Mouse (Mus musculus): ENCODE results near the gene Sdhb.

Sdhb gene

DNA sequence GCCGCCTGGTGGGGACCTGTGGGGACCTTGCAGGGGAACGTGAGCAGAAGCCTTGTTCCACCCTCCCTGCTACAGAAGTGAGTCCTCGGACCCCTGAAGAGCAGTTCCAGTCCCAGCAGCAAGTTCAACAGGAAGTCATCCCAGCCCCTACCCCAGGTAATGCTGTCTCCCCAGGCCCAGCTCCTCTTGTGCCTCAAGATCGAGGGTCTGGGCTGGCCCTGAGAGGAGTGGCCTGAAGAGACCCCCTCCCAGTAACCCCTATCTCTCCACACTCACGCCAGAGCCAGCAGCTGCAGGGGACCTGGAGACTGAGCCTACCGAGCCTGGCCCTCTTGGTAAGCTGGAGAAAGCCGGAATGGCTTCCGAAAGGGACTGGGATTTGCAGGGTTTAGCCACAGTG, 53.1 kb downstream of the Sdhb start:
- no peak for DNase-seq (ENCODE audit: low read depth, low spot score)

DNA sequence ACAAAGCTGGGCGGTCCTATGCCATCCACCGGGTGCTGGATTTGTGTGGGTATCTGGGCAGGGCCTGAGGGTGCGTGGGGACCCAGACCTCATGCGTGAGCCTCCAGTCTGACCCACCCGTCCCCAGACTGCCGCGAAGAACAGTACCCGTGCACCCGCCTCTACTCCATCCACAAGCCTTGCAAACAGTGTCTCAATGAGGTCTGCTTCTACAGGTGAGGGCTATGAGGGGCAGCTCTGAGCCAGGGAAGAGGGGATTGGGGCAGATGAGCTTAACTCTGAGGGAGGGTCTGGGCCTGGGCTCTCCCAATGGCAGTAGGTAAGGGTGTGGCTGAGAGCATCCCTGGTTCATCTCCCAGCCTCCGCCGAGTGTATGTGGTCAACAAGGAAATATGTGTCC, 53.9 kb downstream of the Sdhb start:
- no peak for DNase-seq (ENCODE audit: low read depth, low spot score)

DNA sequence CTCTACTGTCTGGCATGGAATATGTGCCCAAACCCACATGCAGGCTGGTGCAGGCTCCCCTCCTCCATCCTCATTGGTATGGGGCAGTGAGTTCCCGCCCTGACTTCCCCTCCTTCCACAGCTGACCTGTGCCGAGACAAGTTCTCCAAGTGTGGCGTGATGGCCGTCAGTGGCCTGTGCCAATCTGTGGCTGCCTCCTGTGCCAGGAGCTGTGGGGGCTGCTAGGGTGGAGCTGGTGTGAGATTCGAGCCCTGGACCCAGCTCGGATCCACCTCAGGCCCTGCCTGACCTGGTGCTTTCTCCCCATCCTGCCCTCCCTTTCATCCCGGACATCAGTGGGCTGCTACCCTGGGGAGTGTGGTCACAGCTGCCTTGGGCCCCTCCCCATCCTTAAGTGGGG, 54.4 kb downstream of the Sdhb start:
- DNase-seq (ENCODE audit: low read depth, low spot score) = no peak

GRCm38 (mm10) chr4:141016311-141016710, 55.3 kb downstream of the Sdhb start:
- no peak for DNase-seq (ENCODE audit: low read depth, low spot score)

GRCm38 (mm10) chr4:141017657-141018436, 56.8 kb downstream of the Sdhb start:
- DNase-seq (ENCODE audit: low read depth, low spot score) = peak; percentile 73

- no peak for DNase-seq (ENCODE audit: low read depth, low spot score)
Observed at GRCm38 (mm10) chr4:141020220-141020619, 59.2 kb downstream of the Sdhb start.

DNA sequence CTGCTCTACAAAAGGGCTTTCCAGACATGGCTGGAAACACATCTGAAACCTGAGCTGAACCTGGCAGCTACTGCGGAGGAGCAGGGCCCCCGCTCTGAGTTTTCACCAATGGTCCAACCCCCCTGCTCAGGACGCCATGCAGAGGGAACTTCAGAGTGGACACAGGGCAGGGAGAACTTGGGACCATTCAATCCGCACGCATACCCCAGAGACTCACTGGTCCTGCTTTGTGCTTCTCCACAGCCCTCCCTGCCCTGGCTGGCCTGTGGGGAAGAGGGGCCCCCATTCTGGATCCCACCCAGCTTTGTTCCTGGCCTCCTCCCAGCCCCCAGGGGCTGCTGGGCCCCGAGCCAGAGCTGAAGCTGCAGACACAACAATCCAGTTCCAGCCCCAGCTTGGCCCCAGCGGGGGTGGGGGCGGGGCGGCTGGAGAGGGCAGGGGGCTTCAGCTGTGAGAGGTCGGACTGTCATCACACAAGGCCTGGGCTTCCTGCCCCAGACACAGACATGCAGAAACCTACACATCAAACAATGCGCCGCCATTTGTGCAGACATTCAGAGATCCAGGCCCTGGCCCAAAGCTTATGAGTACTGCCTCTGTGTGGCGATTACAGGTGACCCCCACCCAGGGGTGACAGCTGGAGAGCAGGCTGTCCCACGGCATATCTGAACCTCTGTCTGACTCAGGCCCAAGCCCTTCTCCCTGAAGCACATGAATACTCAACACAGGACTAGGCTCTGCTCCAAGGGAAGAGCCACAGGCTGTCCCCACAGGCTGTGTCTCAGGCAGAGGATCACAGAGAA, 60.0 kb downstream of the Sdhb start:
- DNase-seq (ENCODE audit: low read depth, low spot score) = no peak

- DNase-seq (ENCODE audit: low read depth, low spot score) = no peak
Observed at GRCm38 (mm10) chr4:141021614-141021929, 60.6 kb downstream of the Sdhb start.

GRCm38 (mm10) chr4:141024052-141024451, 63.0 kb downstream of the Sdhb start:
- DNase-seq (ENCODE audit: low read depth, low spot score) = no peak

- DNase-seq (ENCODE audit: low read depth, low spot score) = peak; percentile 53
Observed at GRCm38 (mm10) chr4:141024992-141025391, 64.0 kb downstream of the Sdhb start.

Measured in R1 (cell line).